Mouse (Mus musculus): ENCODE measurements around the gene Olfr922.

Olfr922 gene

GRCm38 (mm10) chr9:38814314-38814713, at the start of gene Olfr922:
Gene Olfr922, plus strand, starts transcription at chr9:38814614.
- DNase-seq, result no peak

GRCm38 (mm10) chr9:38772768-38773167, 41.6 kb upstream of the Olfr922 start, which contains the start of gene Olfr921:
Gene Olfr921, plus strand, starts transcription at chr9:38773068.
- DNase-seq, result no peak

GRCm38 (mm10) chr9:38792689-38793088, 21.7 kb upstream of the Olfr922 start:
- no peak for DNase-seq

- DNase-seq, result no peak
Measured at GRCm38 (mm10) chr9:38805696-38806095, 8.7 kb upstream of the Olfr922 start.

- no peak for DNase-seq
Measured at GRCm38 (mm10) chr9:38815458-38815986, 1.1 kb downstream of the Olfr922 start.

GRCm38 (mm10) chr9:38826245-38826644, 11.8 kb downstream of the Olfr922 start, which contains the start of gene Olfr923:
Gene Olfr923, plus strand, starts transcription at chr9:38826545.
- DNase-seq, result no peak

- DNase-seq, result no peak
Measured at GRCm38 (mm10) chr9:38833027-38833426, 18.6 kb downstream of the Olfr922 start.

GRCm38 (mm10) chr9:38844149-38844548, 29.7 kb downstream of the Olfr922 start, which contains the start of gene Olfr924:
Gene Olfr924, plus strand, starts transcription at chr9:38844449.
- no peak for DNase-seq

GRCm38 (mm10) chr9:38854760-38855159, 40.3 kb downstream of the Olfr922 start, which contains the start of gene Olfr26:
Gene Olfr26, plus strand, starts transcription at chr9:38855060.
- no peak for DNase-seq
